Mouse (Mus musculus): ENCODE measurements around the gene Pard3b. TPM values are rescaled to one million over a fixed set of nuclear protein-coding genes. Genes with fewer than 3 reads are reported as not detected.

Gene Pard3b
- total RNA-seq, 2 experiments from 2014 or later, result 5.7 to 6.0 TPM

DNA sequence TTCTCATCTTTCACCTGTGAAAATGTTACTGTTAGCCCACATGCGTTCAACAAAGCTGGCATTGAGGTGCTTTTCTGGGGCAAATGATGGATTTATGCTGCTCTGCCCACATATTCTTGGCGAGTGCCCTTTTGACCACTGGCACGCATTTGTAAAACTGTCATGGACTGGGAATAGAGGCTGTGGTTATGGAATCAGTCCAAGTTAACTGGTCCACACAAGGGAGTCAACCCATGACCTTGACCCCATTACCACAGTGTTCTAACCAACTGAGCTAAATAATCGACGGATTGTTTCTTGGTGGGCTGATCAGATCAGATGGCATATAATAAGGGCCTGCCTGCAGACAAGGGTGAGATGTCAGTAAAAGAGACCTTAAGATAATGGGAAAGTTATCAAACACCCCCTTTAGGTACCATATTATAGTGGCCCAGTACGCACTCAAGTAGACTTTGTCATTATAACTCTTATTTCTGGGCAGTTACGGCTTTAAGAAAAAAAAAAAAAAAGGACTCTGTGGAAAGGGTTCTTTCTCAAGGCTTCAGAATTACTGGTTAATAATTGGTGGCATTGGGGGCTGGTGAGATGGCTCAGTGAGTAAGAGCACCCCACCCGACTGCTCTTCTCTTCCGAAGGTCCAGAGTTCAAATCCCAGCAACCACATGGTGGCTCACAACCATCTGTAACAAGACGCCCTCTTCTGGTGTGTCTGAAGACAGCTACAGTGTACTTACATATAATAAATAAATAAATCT, 784.4 kb downstream of the Pard3b start:
- DNase-seq, result no peak

DNA sequence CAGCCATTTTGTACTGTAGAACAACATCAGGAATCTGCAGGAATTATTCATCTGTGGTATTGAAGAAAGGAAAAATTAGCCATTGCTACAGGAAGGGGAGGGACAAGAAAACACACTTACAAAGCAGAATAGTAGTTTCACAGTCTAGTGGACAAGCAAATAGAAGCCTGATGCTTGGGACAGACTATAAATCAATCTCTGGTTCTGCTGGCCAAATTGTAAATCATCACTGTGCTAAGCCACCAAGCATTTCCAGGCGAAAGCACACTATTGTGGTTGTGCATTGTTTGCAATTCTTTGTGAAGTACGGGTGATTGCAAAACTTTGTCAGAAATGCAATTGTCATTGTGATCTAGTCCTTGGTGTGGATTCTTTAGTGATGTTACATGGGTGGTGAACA, 786.7 kb downstream of the Pard3b start:
- intact Hi-C loops (cut with DNase I; ENCODE audit: low total_unique reads), result no loop called here

More for the DNA sequence above, 784.4 kb downstream of the Pard3b start:
- intact Hi-C loops (cut with DNase I; ENCODE audit: low total_unique reads), result no loop called here

DNA sequence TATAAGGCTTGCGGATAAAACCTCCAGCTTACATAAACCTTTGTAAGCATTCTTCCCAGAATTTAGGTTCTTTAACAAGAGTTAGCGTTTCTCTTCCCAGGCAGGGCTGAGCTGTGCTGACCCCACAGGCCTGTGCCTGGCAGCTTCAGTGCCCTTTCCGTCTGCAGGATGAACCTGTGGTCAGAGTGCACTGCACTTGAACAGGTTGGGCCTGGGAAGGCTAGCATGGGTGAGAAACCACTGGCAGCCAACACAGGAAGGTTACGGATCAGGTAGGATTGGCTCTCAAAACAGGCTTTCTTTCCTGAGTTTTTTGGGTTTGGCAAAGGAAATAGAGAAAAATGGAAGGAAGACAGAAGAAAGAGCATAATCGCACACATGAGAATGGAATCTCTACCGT, 790.1 kb downstream of the Pard3b start:
- intact Hi-C loops (cut with DNase I; ENCODE audit: low total_unique reads), result no loop called here
- DNase-seq, result no peak

More for the DNA sequence above, 786.7 kb downstream of the Pard3b start:
- DNase-seq, result no peak

DNA sequence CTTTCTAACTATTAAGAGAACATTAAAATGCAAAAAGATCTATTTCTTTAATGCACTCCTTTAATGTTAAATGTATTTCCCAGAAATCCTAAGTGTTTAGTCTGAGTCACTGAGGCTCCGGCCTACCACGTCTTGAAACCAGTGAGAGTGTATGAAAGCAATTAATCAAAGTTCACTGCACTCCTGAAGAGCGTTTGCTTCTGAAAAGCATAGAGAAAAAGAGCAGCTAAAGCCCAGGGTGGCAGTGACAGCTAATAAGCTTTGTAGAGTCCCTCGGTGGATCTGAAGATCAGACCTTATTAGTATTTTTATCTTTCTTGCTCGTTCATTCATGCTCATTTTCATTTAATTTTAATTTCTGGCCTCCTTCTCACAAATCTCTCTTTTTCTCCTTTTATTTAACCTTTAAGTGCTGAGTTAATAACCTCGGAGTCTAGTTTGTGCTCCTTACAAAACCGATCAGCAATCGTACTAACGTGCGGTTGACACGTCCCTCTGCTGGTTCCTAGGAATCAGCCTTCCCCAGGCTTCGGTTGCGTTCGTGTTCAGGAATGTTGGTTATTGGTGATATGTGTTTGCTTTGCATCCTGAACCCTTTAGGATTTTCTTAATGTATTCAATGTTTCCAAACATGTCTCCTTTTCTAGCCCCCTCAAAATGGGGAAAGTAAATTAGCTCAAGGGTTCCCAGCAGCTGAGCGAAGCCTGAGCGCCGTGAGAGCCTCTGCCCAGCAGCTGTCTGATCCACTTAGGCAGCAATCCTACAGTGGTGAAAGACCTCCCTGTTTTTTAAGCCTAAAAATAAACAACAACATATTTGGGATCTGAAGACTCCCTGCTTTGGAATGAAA, 790.9 kb downstream of the Pard3b start:
- DNase-seq, result no peak
- intact Hi-C loops (cut with DNase I; ENCODE audit: low total_unique reads), result no loop called here

DNA sequence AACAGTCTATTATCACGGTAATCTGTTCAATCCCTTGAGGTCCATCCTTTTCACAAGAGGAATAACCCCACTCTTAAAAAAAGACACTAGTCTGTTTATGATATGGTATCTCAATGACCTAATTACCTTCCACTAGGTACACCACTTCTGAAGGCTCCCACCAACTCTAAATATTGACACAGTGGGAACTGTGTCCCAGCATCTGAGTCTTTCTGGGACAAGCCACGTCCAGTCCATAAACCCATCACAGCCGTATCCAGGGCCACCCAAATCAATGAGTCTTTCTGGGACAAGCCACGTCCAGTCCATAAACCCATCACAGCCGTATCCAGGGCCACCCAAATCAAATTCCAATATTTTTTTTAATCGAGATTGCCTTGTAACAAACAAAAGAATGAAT, 792.4 kb downstream of the Pard3b start:
- intact Hi-C loops (cut with DNase I; ENCODE audit: low total_unique reads), result no loop called here
- DNase-seq, result no peak

DNA sequence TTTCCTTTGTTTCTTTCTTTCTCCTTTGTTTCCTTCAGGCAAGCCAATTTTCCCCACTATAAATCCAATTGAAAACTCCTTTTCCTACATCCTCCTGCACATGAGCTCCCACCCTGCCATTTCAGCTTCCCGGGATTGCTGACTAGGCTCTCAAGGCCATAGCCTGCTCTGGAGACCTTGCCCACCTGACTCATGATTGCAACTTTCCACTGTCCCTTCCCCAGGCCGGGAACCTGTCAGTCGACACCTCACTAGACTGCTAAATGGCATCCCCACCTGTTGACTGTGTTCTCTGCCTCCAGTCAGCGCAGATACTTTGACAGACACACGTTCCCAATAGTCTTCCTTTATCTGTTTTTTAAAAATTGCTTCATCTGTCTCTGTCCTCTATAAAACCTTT, 795.3 kb downstream of the Pard3b start:
- intact Hi-C loops (cut with DNase I; ENCODE audit: low total_unique reads), result no loop called here
- DNase-seq, result no peak

DNA sequence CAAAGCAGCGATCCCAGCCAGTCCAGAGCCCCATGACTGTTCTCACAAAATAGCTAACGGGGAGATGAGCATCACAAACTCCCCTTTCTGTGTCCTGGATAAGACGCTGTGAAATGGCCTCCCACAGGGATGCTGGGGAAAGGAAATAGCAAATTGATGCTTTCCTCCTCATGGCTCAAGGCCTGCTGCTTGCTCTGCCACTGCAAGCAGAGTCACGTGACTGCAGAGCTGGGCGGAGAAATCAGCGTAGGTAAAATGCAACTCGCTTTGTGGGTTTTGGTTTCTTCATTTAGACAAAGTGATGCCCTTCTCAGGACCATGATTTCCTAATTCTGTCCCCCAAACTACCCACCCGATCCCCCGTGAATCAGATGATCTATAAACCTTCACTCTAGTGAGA, 797.2 kb downstream of the Pard3b start:
- no peak for DNase-seq
- intact Hi-C loops (cut with DNase I; ENCODE audit: low total_unique reads), result no loop called here

DNA sequence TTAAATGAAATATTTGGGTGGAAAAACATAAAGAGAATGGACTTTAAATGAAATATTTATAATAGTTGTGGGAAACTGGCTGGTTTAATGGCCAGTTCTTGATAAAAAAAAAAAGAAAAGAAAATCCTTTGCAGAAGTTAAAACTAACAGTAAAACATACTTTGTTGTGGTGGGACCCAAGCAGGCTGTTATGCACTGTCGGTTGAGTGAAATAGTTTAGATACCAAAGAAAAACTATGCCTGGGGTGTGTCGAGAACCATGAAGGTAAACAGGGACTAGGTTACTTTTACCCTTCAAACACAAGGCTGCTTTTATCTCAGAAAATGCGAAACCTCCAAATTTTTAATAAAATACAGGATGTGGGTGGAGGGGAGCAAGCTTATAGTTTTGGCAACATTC, 797.7 kb downstream of the Pard3b start:
- DNase-seq, result no peak
- intact Hi-C loops (cut with DNase I; ENCODE audit: low total_unique reads), result no loop called here

DNA sequence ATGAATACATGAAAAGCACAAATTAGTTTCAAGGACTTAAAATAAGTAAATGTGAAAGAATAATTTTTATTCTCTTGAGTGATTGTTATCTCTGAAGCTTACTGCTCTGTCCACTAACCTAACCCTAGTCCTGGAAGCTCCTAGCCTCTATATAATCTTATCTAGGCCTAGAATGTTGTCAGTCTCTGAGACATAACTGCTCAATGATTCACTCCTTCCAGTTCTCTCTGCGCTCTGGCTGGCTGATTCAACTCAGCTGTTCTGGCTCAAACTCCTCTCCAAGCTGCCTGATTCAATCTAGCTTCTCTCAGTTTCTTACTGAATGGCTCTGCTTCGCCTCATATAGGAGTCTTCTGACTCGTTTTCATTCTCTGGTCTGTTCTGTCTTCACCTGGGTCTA, 798.9 kb downstream of the Pard3b start:
- intact Hi-C loops (cut with DNase I; ENCODE audit: low total_unique reads), result no loop called here
- DNase-seq, result no peak

DNA sequence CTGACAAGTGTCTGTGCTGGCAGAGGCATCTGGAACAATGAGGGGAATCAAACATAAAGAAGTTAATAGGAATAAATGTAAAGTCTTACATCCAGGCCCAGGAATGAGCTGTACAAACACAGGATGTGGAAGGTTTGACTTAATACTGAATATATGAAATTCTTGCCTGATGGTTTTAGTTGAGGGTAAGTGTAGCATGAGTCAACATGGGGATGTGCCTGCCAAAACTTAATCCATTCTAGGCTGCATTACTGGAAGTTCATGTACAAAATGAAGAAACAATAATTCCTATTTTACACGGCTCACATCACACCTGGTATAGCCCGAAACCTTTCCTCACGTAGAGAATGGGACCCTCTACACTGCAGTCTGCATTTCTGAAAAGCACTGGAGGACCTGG, 805.8 kb downstream of the Pard3b start:
- DNase-seq, result no peak
- intact Hi-C loops (cut with DNase I; ENCODE audit: low total_unique reads), result no loop called here

DNA sequence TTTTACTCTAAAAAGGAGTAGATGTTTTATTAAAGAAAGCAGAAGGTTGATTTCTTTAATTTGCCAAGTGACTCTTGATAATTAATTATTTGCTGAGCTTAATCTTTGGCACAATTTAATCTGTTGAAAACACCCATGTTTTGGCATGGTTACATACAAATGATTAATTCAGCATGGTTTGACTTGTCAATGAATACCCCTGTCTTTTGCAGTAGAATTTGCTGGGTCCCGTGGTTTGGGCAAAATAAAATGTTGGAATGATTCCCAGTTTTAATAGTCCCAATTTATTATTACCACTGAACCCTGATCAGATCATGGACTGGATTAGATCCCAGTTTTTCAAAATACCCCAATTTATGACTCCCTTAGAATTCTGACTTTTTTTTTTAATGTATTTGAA, 808.2 kb downstream of the Pard3b start:
- DNase-seq, result no peak
- intact Hi-C loops (cut with DNase I; ENCODE audit: low total_unique reads), result no loop called here

DNA sequence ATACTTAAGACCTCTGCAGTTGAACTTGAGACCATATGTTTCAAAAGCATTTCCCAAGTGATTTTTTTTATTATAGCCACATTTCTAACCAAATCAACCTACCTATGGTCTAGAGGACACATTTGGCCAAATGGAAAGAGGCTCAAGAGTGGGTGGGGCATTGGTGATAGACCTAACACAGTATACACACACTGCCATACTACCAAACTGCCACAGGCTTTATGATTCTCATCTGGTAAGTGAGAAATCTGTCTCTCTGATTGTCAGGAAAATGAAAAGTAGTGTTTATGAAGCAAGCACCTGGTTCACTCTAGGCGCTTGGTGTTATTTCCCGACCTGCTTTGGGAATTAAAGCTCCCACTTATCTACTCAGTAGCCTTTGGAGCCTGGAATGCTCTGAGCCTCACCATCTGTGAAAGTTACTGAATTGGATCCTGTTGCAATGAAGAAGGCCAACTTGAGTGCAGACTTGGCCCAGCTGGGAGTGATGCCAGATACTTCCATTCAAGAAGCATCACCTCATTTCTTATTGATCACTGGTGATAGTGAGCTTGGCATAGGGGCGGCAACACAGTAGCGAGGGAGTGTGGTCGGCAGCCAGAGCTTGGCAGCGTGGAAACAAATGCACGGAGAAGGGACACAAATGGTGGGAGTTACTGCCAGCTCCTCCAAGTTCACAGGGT, 810.7 kb downstream of the Pard3b start:
- intact Hi-C loops (cut with DNase I; ENCODE audit: low total_unique reads), result no loop called here

DNA sequence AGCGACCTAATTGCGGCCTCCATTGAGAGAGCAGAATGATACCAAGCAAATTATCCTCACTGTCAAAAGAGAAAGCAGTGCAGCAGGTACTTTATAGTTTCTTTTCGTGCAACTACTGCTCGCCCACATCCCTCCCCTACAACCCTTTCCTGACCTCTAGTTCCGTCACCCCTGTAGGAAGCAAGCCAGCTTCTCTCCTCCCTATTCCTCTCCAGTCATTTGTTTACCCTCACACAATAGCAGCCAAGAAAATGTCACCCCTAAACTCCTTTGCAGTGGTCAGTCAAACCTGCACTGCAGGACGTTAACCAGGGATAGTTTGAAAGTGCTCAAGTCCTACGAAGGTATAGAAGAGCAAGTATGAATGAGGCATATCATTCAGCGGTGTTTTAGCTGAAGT, 826.9 kb downstream of the Pard3b start:
- no peak for DNase-seq
- intact Hi-C loops (cut with DNase I; ENCODE audit: low total_unique reads), result no loop called here

More for the DNA sequence above, 810.7 kb downstream of the Pard3b start:
- DNase-seq, result no peak

DNA sequence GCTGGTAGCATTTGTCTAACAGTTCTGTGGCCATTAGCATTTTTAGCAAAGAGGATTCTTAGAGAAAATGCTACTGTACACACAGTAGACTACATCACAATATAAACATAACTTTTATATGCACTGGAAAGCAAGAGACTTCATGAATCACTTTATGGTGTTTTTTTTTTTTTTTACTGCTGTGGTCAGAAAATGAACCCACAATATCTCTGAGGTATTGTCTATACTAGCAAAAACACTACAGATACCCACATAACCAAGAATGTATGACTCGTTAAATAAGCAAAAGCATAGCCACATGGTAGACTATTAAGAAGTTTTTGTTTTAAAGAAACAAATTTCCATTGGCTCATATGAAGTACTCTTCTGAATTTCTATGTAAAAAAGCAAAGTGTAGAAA, 827.9 kb downstream of the Pard3b start:
- intact Hi-C loops (cut with DNase I; ENCODE audit: low total_unique reads), result no loop called here

DNA sequence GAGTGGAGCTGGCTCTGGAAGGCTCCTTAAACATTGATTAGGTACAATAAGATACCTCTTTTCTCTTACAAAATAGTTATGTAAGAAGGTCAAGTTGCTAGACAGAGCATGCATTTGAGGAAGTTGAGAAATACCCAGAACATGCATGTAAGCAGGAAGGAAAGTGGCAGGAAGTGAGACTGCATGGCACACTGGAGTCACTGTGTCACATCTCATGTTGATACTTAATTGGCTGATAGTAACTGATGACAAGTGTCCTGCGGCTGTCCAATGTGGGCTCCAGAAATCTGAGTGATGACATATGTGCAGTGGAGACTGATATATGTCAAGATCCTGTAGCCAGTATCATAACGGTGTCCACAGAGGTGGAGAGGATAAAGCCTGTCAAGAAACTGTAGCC, 844.4 kb downstream of the Pard3b start:
- intact Hi-C loops (cut with DNase I; ENCODE audit: low total_unique reads), result no loop called here
- DNase-seq, result no peak

More for the DNA sequence above, 827.9 kb downstream of the Pard3b start:
- no peak for DNase-seq

DNA sequence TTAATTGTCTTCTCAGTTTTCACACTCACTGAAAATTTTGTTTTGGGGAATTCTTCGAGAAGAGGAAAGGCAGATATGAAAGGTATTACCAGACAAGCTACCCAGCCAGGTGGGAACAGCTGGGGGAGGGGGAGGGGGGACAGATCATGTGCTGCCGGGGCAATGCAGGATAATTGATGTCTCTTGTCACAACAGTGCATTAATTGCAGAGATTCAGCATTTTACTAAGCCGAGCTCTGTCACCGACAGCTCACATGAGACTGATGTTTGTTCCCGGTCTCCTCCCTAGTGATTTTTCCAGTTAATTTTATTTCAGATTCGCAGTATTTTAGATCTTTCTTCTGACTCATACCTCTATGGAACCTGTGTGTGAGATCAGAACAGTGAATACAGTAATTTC, 850.2 kb downstream of the Pard3b start:
- no peak for DNase-seq
- intact Hi-C loops (cut with DNase I; ENCODE audit: low total_unique reads), result no loop called here

DNA sequence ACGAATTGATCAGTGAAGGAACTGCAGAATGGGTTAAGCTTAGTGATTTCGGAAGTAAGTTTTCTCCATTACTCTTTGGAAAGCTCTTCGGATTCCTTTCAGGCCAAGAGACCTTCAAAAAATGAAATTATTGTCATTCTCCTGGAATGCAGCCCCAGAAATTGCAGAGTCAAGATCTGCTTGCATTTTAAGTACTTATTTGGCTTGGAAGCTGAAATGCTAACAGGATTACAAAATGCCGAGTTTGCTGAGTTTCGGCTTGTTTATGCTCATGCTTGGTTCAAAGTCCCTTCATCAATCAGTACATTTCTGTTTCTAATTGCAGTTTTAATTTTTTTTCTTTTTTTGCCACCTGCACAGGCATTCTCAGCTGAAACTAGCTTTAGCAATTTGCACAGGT, 860.5 kb downstream of the Pard3b start:
- no peak for DNase-seq
- intact Hi-C loops (cut with DNase I; ENCODE audit: low total_unique reads), result no loop called here

DNA sequence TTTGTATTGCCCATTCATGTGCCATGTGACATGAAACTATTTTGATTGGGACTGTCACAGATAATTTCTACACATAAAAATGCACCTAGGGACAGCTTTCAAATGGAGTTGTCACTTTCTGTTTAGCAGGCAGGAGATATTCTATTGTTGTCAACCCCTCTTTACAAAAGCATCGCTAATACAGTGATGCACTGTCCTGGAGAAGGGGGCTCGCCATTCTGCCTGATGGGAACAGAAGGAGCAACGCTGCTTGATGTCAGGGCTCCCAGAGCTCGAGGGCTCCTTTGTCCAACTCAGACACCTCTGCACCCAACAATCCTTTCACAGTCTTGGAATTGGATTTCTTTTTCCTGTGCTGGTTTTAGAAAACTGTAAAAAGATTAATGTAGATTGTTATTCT, 871.9 kb downstream of the Pard3b start:
- DNase-seq, result no peak
- intact Hi-C loops (cut with DNase I; ENCODE audit: low total_unique reads), result no loop called here

DNA sequence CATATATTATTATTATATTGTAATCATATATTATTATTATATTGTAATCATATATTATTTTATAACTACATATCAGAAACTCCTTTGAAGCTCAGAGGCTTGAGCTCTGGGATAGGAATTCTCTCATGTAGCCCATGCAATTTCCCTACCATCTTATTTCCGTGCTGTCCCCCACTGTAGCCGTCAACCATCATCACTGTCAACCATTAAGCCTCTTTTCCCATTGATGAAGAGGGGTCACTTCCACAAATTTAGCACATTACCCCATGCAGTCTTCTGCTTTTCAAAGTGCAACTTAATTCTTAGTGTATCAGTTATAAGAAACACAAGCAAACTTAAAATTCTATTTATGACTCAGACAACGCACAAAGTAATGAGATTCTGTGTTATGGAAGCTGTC, 873.1 kb downstream of the Pard3b start:
- no peak for DNase-seq
- intact Hi-C loops (cut with DNase I; ENCODE audit: low total_unique reads), result no loop called here

DNA sequence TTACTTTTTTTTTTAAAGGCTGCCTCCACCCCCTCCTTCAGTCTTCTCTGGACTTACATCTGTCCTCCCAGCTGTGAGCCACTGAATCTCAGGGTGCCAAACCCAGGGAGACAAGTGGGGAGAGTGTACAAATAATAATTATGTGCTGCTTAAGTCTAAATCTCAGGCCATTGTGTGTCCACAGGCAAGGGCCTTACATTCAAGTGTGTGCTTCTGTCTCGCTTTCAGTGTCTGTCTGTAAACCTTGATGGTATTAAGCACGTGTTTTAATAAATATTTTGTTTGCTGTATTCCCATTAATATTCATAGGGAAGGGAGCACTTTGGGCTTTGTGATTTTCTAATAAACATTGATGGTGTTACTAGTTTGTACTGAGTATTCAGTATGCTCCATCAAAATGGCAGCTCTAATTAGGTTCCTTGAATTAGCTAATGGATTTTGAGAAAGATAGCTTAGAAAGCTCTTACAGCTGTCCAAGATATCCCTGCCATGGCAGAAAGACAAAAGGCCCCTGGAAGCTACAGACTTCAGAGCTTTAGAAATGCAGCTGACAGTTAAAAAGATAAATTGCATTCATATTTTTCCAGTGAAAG, 880.1 kb downstream of the Pard3b start:
- no peak for DNase-seq
- intact Hi-C loops (cut with DNase I; ENCODE audit: low total_unique reads), result no loop called here
